Mouse (Mus musculus) cortical plate, adult 2 months (tissue): ENCODE measurements around the gene Ebf1.

Experiments
- CTCF ChIP-seq: fragments of 200-500 bp; IDR thresholded peaks from 2 replicates; pipeline ENCODE4 v1.5.1; 2011; ENCODE audit warnings: mild to moderate bottlenecking, control low read depth, low read length; ENCODE audit not compliant: insufficient read depth; ENCODE audit errors: extremely low read depth
- POLR2A ChIP-seq: fragments of 200-500 bp; IDR thresholded peaks from 2 replicates; pipeline ENCODE4 v1.6.1; 2011; ENCODE audit warnings: mild to moderate bottlenecking, low read length, control low read depth; ENCODE audit not compliant: insufficient read depth; ENCODE audit errors: extremely low read depth

DNA sequence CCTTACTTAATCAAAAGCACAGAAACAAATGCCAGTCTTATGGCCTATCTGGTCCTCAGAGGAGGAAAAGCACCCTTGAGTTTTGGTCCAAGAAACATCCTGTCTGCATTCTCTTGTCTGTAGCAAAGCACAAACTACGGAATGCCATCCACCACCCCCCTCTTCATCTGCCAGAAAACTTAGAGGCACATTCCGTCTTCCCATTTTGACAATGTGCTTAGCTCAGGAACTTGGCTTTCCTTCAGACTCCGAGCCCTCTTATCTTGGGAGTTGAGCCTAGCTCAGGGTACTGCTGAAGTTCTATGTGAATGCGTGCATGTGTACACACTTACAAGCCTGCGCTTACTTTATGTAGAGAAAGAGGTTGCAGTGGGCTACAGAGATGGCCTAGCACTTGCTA lies 362.3 kb downstream of the Ebf1 start:
- no peak for TF ChIP-seq POLR2A
- TF ChIP-seq CTCF, result no peak
